Mouse (Mus musculus): ENCODE results near the gene Macrod2. TPM values are rescaled to one million over a fixed set of nuclear protein-coding genes. Genes with fewer than 3 reads are reported as not detected.
A peak's percentile ranks its signal among the peaks of the same experiment; 100 is the strongest.

The Macrod2 gene
- polyA plus RNA-seq, 1 experiment from 2014 or later: 47.6 TPM

GRCm38 (mm10) chr2:141201303-141202014, 806.4 kb downstream of the Macrod2 start:
- Histone ChIP-seq H3K4me1 (replicated peaks; ENCODE audit: control insufficient read depth, insufficient read depth, low read length) (no peaks in the 10 kb centered on the region), H3K9ac (ENCODE audit: low read length) (no peak overlapping the region), H3K4me3 (ENCODE audit: low read depth, low read length) (no peak overlapping the region), H3K4me2 (ENCODE audit: low read depth, low read length, severe bottlenecking) (no peak overlapping the region), H3K27ac (ENCODE audit: low read depth, low read length) (no peak overlapping the region), H3K27me3 (ENCODE audit: control insufficient read depth, insufficient read depth, low read length) (no peaks in the 10 kb centered on the region), H3K9me3 (ENCODE audit: control insufficient read depth, low read length) (no peaks in the 10 kb centered on the region), H3K36me3 (ENCODE audit: control insufficient read depth, insufficient read depth, low read length) (no peaks in the 10 kb centered on the region)
- DNase-seq (ENCODE audit: low spot score): no peak
- WGBS: 69% methylated on average over 2 of the region's 2 CpGs
- no peak; the same call in 1 of the 2 replicates for ATAC-seq (replicated peaks; ENCODE audit: low FRiP score)

GRCm38 (mm10) chr2:141202015-141202364, 806.9 kb downstream of the Macrod2 start:
- Histone ChIP-seq H3K27me3 (ENCODE audit: control insufficient read depth, insufficient read depth, low read length) (no peaks in the 10 kb centered on the region), H3K36me3 (ENCODE audit: control insufficient read depth, insufficient read depth, low read length) (no peaks in the 10 kb centered on the region), H3K27ac (ENCODE audit: low read depth, low read length) (no peak overlapping the region), H3K9me3 (ENCODE audit: control insufficient read depth, low read length) (no peaks in the 10 kb centered on the region), H3K4me2 (ENCODE audit: low read depth, low read length, severe bottlenecking) (no peak overlapping the region), H3K9ac (ENCODE audit: low read length) (no peak overlapping the region), H3K4me3 (ENCODE audit: low read depth, low read length) (no peak overlapping the region), H3K4me1 (replicated peaks; ENCODE audit: control insufficient read depth, insufficient read depth, low read length) (no peaks in the 10 kb centered on the region)
- ATAC-seq (replicated peaks; ENCODE audit: low FRiP score): no peak
- WGBS: 72% methylated on average over 1 of the region's 1 CpGs
- no peak for DNase-seq (ENCODE audit: low spot score)

DNA sequence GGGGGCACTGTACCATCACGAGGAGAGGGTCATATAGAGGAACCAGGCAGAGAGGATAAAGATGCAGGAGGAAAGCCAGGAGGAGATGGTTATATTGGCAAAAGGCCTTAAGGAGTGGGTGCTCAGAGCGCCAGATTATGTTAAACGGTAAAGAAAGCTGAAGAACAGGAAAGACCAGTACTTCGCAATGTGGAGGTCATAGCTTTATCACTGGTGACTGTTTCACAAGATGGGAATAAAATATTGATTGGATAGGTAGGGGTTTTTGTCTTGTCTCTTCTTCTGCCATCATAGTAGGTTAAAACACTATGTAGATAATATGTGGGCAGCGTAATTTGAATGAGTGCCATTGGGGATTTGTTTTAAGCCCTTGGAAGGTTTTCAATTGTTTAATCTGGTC, 816.2 kb downstream of the Macrod2 start:
- H3K4me1 ChIP-seq (replicated peaks; ENCODE audit: control insufficient read depth, insufficient read depth, low read length): no peaks in the 10 kb centered on the region
- no peaks in the 10 kb centered on the region for H3K36me3 ChIP-seq (ENCODE audit: control insufficient read depth, insufficient read depth, low read length)
- 90% methylated on average over 5 of the region's 5 CpGs for WGBS
- DNase-seq (ENCODE audit: low spot score): no peak
- no peak for ATAC-seq (replicated peaks; ENCODE audit: low FRiP score)
- no peak overlapping the region for H3K4me2 ChIP-seq (ENCODE audit: low read depth, low read length, severe bottlenecking)
- H3K9me3 ChIP-seq (ENCODE audit: control insufficient read depth, low read length): no peaks in the 10 kb centered on the region
- H3K4me3 ChIP-seq (ENCODE audit: low read depth, low read length): no peak overlapping the region
- no peak overlapping the region for H3K27ac ChIP-seq (ENCODE audit: low read depth, low read length)
- H3K27me3 ChIP-seq (ENCODE audit: control insufficient read depth, insufficient read depth, low read length): no peaks in the 10 kb centered on the region
- H3K9ac ChIP-seq (ENCODE audit: low read length): no peak overlapping the region

- Histone ChIP-seq H3K36me3 (ENCODE audit: control insufficient read depth, insufficient read depth, low read length) (no peaks in the 10 kb centered on the region), H3K4me1 (replicated peaks; ENCODE audit: control insufficient read depth, insufficient read depth, low read length) (no peaks in the 10 kb centered on the region), H3K4me3 (ENCODE audit: low read depth, low read length) (no peak overlapping the region), H3K27me3 (ENCODE audit: control insufficient read depth, insufficient read depth, low read length) (no peaks in the 10 kb centered on the region), H3K9ac (ENCODE audit: low read length) (no peak overlapping the region), H3K4me2 (ENCODE audit: low read depth, low read length, severe bottlenecking) (no peak overlapping the region), H3K27ac (ENCODE audit: low read depth, low read length) (no peak overlapping the region), H3K9me3 (ENCODE audit: control insufficient read depth, low read length) (no peaks in the 10 kb centered on the region)
- WGBS: 95% methylated on average over 2 of the region's 2 CpGs
- DNase-seq (ENCODE audit: low spot score) (no peak), ATAC-seq (replicated peaks; ENCODE audit: low FRiP score) (no peak)
Observed at GRCm38 (mm10) chr2:141212291-141212690, 817.2 kb downstream of the Macrod2 start.

- no peaks in the 10 kb centered on the region; the same call in 1 of the 2 replicates for H3K9me3 ChIP-seq (ENCODE audit: control insufficient read depth, low read length)
- H3K27ac ChIP-seq (ENCODE audit: low read depth, low read length): no peak overlapping the region
- H3K4me3 ChIP-seq (ENCODE audit: low read depth, low read length): no peak overlapping the region
- no peak overlapping the region for H3K9ac ChIP-seq (ENCODE audit: low read length)
- H3K4me2 ChIP-seq (ENCODE audit: low read depth, low read length, severe bottlenecking): no peak overlapping the region
- ATAC-seq (replicated peaks; ENCODE audit: low FRiP score) (peak; percentile 51), DNase-seq (ENCODE audit: low spot score) (no peak)
- WGBS: 53% methylated on average over 2 of the region's 2 CpGs
- H3K4me1 ChIP-seq (replicated peaks; ENCODE audit: control insufficient read depth, insufficient read depth, low read length): no peaks in the 10 kb centered on the region
- no peaks in the 10 kb centered on the region for H3K36me3 ChIP-seq (ENCODE audit: control insufficient read depth, insufficient read depth, low read length)
- no peaks in the 10 kb centered on the region for H3K27me3 ChIP-seq (ENCODE audit: control insufficient read depth, insufficient read depth, low read length)
Observed at GRCm38 (mm10) chr2:141217490-141217889, 822.4 kb downstream of the Macrod2 start.

GRCm38 (mm10) chr2:141217925-141218324, 822.8 kb downstream of the Macrod2 start:
- H3K4me2 ChIP-seq (ENCODE audit: low read depth, low read length, severe bottlenecking): no peak overlapping the region
- H3K9me3 ChIP-seq (ENCODE audit: control insufficient read depth, low read length): no peaks in the 10 kb centered on the region; the same call in 1 of the 2 replicates
- no peaks in the 10 kb centered on the region for H3K27me3 ChIP-seq (ENCODE audit: control insufficient read depth, insufficient read depth, low read length)
- H3K9ac ChIP-seq (ENCODE audit: low read length): no peak overlapping the region
- H3K36me3 ChIP-seq (ENCODE audit: control insufficient read depth, insufficient read depth, low read length): no peaks in the 10 kb centered on the region
- no peak for DNase-seq (ENCODE audit: low spot score)
- WGBS: 81% methylated on average over 3 of the region's 3 CpGs
- H3K27ac ChIP-seq (ENCODE audit: low read depth, low read length): no peak overlapping the region
- ATAC-seq (replicated peaks; ENCODE audit: low FRiP score): no peak; the same call in 1 of the 2 replicates
- no peak overlapping the region for H3K4me3 ChIP-seq (ENCODE audit: low read depth, low read length)
- H3K4me1 ChIP-seq (replicated peaks; ENCODE audit: control insufficient read depth, insufficient read depth, low read length): no peaks in the 10 kb centered on the region

DNA sequence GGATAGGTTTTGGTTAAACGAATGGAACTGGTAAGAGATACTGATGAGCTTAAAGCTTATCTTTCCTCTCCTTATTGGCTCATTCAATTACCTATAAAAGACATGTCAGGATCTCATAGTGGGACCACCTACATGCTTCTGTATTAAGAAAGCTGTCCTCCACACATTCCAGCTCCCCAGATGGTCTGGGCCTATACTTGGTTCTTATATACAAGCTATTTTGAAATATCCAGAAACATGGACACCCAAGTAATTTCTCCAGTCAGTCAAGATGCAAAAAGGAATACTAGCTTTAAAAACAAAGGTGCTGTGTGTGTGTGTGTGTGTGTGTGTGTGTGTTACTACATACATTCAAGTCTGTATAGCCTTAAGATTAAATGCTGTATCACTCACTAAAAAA, 833.7 kb downstream of the Macrod2 start:
- H3K4me3 ChIP-seq (ENCODE audit: low read depth, low read length): no peak overlapping the region
- no peaks in the 10 kb centered on the region for H3K9me3 ChIP-seq (ENCODE audit: control insufficient read depth, low read length)
- no peak overlapping the region for H3K4me2 ChIP-seq (ENCODE audit: low read depth, low read length, severe bottlenecking)
- H3K27ac ChIP-seq (ENCODE audit: low read depth, low read length): no peak overlapping the region
- no peaks in the 10 kb centered on the region for H3K4me1 ChIP-seq (replicated peaks; ENCODE audit: control insufficient read depth, insufficient read depth, low read length)
- DNase-seq (ENCODE audit: low spot score) (no peak), ATAC-seq (replicated peaks; ENCODE audit: low FRiP score) (no peak)
- no peaks in the 10 kb centered on the region for H3K36me3 ChIP-seq (ENCODE audit: control insufficient read depth, insufficient read depth, low read length)
- 79% methylated on average over 1 of the region's 1 CpGs for WGBS
- no peak overlapping the region for H3K9ac ChIP-seq (ENCODE audit: low read length)
- H3K27me3 ChIP-seq (ENCODE audit: control insufficient read depth, insufficient read depth, low read length): no peaks in the 10 kb centered on the region

DNA sequence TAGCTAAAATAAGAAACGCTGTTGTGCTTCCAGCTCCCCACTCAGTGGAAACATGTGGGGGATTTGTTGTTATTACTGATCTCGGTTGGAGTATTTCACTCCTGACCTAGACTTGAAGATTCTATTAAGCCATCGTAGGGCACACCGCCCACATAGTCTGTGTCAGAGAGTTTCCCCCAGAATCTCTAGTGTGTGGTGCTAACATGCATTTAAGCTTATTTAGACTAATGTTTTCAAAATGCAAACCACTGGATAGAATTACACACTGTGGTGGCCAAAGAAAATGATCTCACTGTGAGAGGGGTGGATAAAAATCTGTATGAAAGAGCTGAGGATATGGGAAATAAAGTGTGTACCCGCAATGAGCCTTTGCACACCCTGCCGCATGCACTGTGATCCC, 834.7 kb downstream of the Macrod2 start:
- Histone ChIP-seq H3K27me3 (ENCODE audit: control insufficient read depth, insufficient read depth, low read length) (no peaks in the 10 kb centered on the region), H3K9ac (ENCODE audit: low read length) (no peak overlapping the region), H3K4me1 (replicated peaks; ENCODE audit: control insufficient read depth, insufficient read depth, low read length) (no peaks in the 10 kb centered on the region), H3K36me3 (ENCODE audit: control insufficient read depth, insufficient read depth, low read length) (no peaks in the 10 kb centered on the region), H3K4me2 (ENCODE audit: low read depth, low read length, severe bottlenecking) (no peak overlapping the region), H3K9me3 (ENCODE audit: control insufficient read depth, low read length) (no peaks in the 10 kb centered on the region), H3K4me3 (ENCODE audit: low read depth, low read length) (no peak overlapping the region), H3K27ac (ENCODE audit: low read depth, low read length) (no peak overlapping the region)
- no peak for ATAC-seq (replicated peaks; ENCODE audit: low FRiP score)
- WGBS: 62% methylated on average over 6 of the region's 6 CpGs
- DNase-seq (ENCODE audit: low spot score): no peak

DNA sequence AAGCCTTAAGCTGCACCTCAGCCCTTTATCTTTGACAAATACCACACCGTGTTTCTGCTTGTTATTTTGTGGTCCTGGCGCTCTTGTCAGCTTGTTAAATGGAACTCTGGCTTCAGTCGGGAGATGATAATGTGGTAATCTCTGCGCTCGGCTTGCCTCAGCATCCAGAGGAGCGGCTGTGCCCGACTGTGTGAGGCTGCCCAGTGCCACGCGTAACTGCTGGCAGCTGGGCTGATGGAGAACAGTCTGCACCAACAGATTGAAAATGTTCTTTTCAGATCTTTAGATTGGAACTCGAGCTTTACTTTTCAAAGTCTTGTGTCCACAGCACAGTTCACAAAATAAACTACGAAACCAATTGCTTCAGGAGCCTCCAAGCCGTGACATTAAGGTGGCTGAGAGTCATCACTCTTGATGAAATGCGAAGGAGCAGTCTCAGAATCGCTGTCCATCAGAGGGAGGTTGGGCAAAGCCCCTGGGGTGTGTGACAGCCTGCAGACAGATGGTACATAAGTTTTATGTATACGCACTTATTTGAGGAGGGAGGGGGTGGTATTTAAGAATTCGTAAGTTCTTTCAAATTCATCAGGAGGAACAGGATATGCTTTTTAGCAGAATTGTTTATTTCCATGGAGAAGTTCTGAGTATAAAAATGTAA, 836.0 kb downstream of the Macrod2 start:
- WGBS: 41% methylated on average over 16 of the region's 16 CpGs
- ATAC-seq (replicated peaks; ENCODE audit: low FRiP score) (peak; percentile 63), DNase-seq (ENCODE audit: low spot score) (peak; percentile 54)
- H3K27me3 ChIP-seq (ENCODE audit: control insufficient read depth, insufficient read depth, low read length): no peaks in the 10 kb centered on the region
- H3K36me3 ChIP-seq (ENCODE audit: control insufficient read depth, insufficient read depth, low read length): no peaks in the 10 kb centered on the region
- no peak overlapping the region for H3K27ac ChIP-seq (ENCODE audit: low read depth, low read length)
- H3K4me2 ChIP-seq (ENCODE audit: low read depth, low read length, severe bottlenecking): no peak overlapping the region
- no peak overlapping the region for H3K4me3 ChIP-seq (ENCODE audit: low read depth, low read length)
- H3K9ac ChIP-seq (ENCODE audit: low read length): no peak overlapping the region
- peaks cover 2% of the 10 kb centered on the region; the same call in 1 of the 2 replicates for H3K4me1 ChIP-seq (replicated peaks; ENCODE audit: control insufficient read depth, insufficient read depth, low read length)
- no peaks in the 10 kb centered on the region for H3K9me3 ChIP-seq (ENCODE audit: control insufficient read depth, low read length)
